Mouse (Mus musculus): ENCODE measurements around the gene Mt3. TPM values are rescaled to one million over a fixed set of nuclear protein-coding genes. Genes with fewer than 3 reads are reported as not detected.
A peak's percentile ranks its signal among the peaks of the same experiment; 100 is the strongest.

The Mt3 gene
- polyA plus RNA-seq, 1 experiment from 2014 or later = 245 TPM

- H3K27ac ChIP-seq = no peak overlapping the region
- H3K4me3 ChIP-seq (replicated peaks; ENCODE audit: low read length) = peak overlapping the region; percentile 41
- no peaks in the 10 kb centered on the region for H3K36me3 ChIP-seq (replicated peaks; ENCODE audit: control insufficient read depth, insufficient read depth)
- H3K9me3 ChIP-seq (ENCODE audit: control insufficient read depth, low read length) = no peaks in the 10 kb centered on the region
- WGBS = 4% methylated on average over 25 of the region's 25 CpGs
- H3K4me1 ChIP-seq (replicated peaks; ENCODE audit: control insufficient read depth, insufficient read depth, low read length) = peaks cover 18% of the 10 kb centered on the region
- H3K9ac ChIP-seq = peak overlapping the region; percentile 47; the same call in 1 of the 2 replicates
- peak overlapping the region; percentile 86 for H3K4me2 ChIP-seq (replicated peaks)
- DNase-seq (ENCODE audit: low spot score) = no peak
- H3K27me3 ChIP-seq (ENCODE audit: control insufficient read depth, insufficient read depth, low read length) = peaks cover 95% of the 10 kb centered on the region
- ATAC-seq (ENCODE audit: low FRiP score) = no peak
Observed at GRCm38 (mm10) chr8:94179713-94180560, 27.5 kb downstream of the Mt3 start.

- no peak for DNase-seq (ENCODE audit: low spot score)
- Histone ChIP-seq H3K27me3 (ENCODE audit: control insufficient read depth, insufficient read depth, low read length) (peaks cover 95% of the 10 kb centered on the region), H3K36me3 (replicated peaks; ENCODE audit: control insufficient read depth, insufficient read depth) (no peaks in the 10 kb centered on the region), H3K9me3 (ENCODE audit: control insufficient read depth, low read length) (no peaks in the 10 kb centered on the region), H3K4me1 (replicated peaks; ENCODE audit: control insufficient read depth, insufficient read depth, low read length) (peaks cover 18% of the 10 kb centered on the region), H3K27ac (no peak overlapping the region), H3K4me3 (replicated peaks; ENCODE audit: low read length) (no peak overlapping the region), H3K9ac (no peak overlapping the region), H3K4me2 (replicated peaks) (no peak overlapping the region)
- 80% methylated on average over 1 of the region's 1 CpGs for WGBS
- ATAC-seq (ENCODE audit: low FRiP score) = no peak
Observed at GRCm38 (mm10) chr8:94180561-94180908, 28.1 kb downstream of the Mt3 start.

GRCm38 (mm10) chr8:94182055-94182929 is 29.9 kb downstream of the Mt3 start:
- peak overlapping the region; percentile 40; the same call in 1 of the 2 replicates for H3K4me2 ChIP-seq (replicated peaks)
- H3K9ac ChIP-seq = no peak overlapping the region
- WGBS = 72% methylated on average over 13 of the region's 13 CpGs
- peaks cover 25% of the 10 kb centered on the region for H3K4me1 ChIP-seq (replicated peaks; ENCODE audit: control insufficient read depth, insufficient read depth, low read length)
- H3K9me3 ChIP-seq (ENCODE audit: control insufficient read depth, low read length) = no peaks in the 10 kb centered on the region
- DNase-seq (ENCODE audit: low spot score) = no peak
- no peak overlapping the region for H3K27ac ChIP-seq
- peaks cover 95% of the 10 kb centered on the region for H3K27me3 ChIP-seq (ENCODE audit: control insufficient read depth, insufficient read depth, low read length)
- ATAC-seq (ENCODE audit: low FRiP score) = no peak
- H3K4me3 ChIP-seq (replicated peaks; ENCODE audit: low read length) = no peak overlapping the region; the same call in 1 of the 2 replicates
- H3K36me3 ChIP-seq (replicated peaks; ENCODE audit: control insufficient read depth, insufficient read depth) = no peaks in the 10 kb centered on the region

- Histone ChIP-seq H3K9me3 (ENCODE audit: control insufficient read depth, low read length) (no peaks in the 10 kb centered on the region), H3K27ac (no peak overlapping the region), H3K9ac (no peak overlapping the region), H3K4me2 (replicated peaks) (peak overlapping the region; percentile 40), H3K4me3 (replicated peaks; ENCODE audit: low read length) (no peak overlapping the region; the same call in 1 of the 2 replicates), H3K27me3 (ENCODE audit: control insufficient read depth, insufficient read depth, low read length) (peaks cover 95% of the 10 kb centered on the region), H3K36me3 (replicated peaks; ENCODE audit: control insufficient read depth, insufficient read depth) (no peaks in the 10 kb centered on the region), H3K4me1 (replicated peaks; ENCODE audit: control insufficient read depth, insufficient read depth, low read length) (peaks cover 30% of the 10 kb centered on the region)
- under 1% methylated on average over 16 of the region's 16 CpGs for WGBS
- DNase-seq (ENCODE audit: low spot score) (peak; percentile 62), ATAC-seq (ENCODE audit: low FRiP score) (0 out of 2 replicates have a peak, but pooled peaks have one; percentile 36)
Observed at GRCm38 (mm10) chr8:94183117-94183516, 30.7 kb downstream of the Mt3 start.

- Histone ChIP-seq H3K27me3 (ENCODE audit: control insufficient read depth, insufficient read depth, low read length) (peaks cover 87% of the 10 kb centered on the region), H3K4me2 (replicated peaks) (no peak overlapping the region), H3K36me3 (replicated peaks; ENCODE audit: control insufficient read depth, insufficient read depth) (no peaks in the 10 kb centered on the region), H3K4me3 (replicated peaks; ENCODE audit: low read length) (no peak overlapping the region), H3K9ac (no peak overlapping the region), H3K27ac (no peak overlapping the region), H3K4me1 (replicated peaks; ENCODE audit: control insufficient read depth, insufficient read depth, low read length) (peaks cover 22% of the 10 kb centered on the region), H3K9me3 (ENCODE audit: control insufficient read depth, low read length) (no peaks in the 10 kb centered on the region)
- ATAC-seq (ENCODE audit: low FRiP score) (no peak), DNase-seq (ENCODE audit: low spot score) (no peak)
- WGBS = 24% methylated on average over 12 of the region's 12 CpGs
Observed at GRCm38 (mm10) chr8:94184357-94184843, 32.0 kb downstream of the Mt3 start.

- Histone ChIP-seq H3K36me3 (replicated peaks; ENCODE audit: control insufficient read depth, insufficient read depth) (no peaks in the 10 kb centered on the region), H3K4me1 (replicated peaks; ENCODE audit: control insufficient read depth, insufficient read depth, low read length) (peaks cover 16% of the 10 kb centered on the region), H3K27me3 (ENCODE audit: control insufficient read depth, insufficient read depth, low read length) (peaks cover 73% of the 10 kb centered on the region), H3K9ac (no peak overlapping the region), H3K9me3 (ENCODE audit: control insufficient read depth, low read length) (no peaks in the 10 kb centered on the region), H3K27ac (no peak overlapping the region), H3K4me2 (replicated peaks) (no peak overlapping the region), H3K4me3 (replicated peaks; ENCODE audit: low read length) (no peak overlapping the region)
- WGBS = 76% methylated on average over 6 of the region's 6 CpGs
- DNase-seq (ENCODE audit: low spot score) (no peak), ATAC-seq (ENCODE audit: low FRiP score) (no peak)
Observed at GRCm38 (mm10) chr8:94185791-94186190, 33.4 kb downstream of the Mt3 start.

- peaks cover 19% of the 10 kb centered on the region for H3K4me1 ChIP-seq (replicated peaks; ENCODE audit: control insufficient read depth, insufficient read depth, low read length)
- no peaks in the 10 kb centered on the region for H3K9me3 ChIP-seq (ENCODE audit: control insufficient read depth, low read length)
- no peak overlapping the region for H3K9ac ChIP-seq
- 0 out of 2 replicates have a peak, but pooled peaks have one; percentile 32 for ATAC-seq (ENCODE audit: low FRiP score)
- H3K4me3 ChIP-seq (replicated peaks; ENCODE audit: low read length) = no peak overlapping the region
- peak overlapping the region; percentile 30 for H3K4me2 ChIP-seq (replicated peaks)
- no peaks in the 10 kb centered on the region for H3K36me3 ChIP-seq (replicated peaks; ENCODE audit: control insufficient read depth, insufficient read depth)
- H3K27ac ChIP-seq = no peak overlapping the region
- peaks cover 69% of the 10 kb centered on the region for H3K27me3 ChIP-seq (ENCODE audit: control insufficient read depth, insufficient read depth, low read length)
- DNase-seq (ENCODE audit: low spot score) = peak; percentile 67
- WGBS = 8% methylated on average over 17 of the region's 17 CpGs
Observed at GRCm38 (mm10) chr8:94186542-94186941, 34.1 kb downstream of the Mt3 start.

- WGBS = 30% methylated on average over 21 of the region's 21 CpGs
- Histone ChIP-seq H3K4me1 (replicated peaks; ENCODE audit: control insufficient read depth, insufficient read depth, low read length) (peaks cover 19% of the 10 kb centered on the region), H3K36me3 (replicated peaks; ENCODE audit: control insufficient read depth, insufficient read depth) (no peaks in the 10 kb centered on the region), H3K4me3 (replicated peaks; ENCODE audit: low read length) (no peak overlapping the region), H3K27ac (no peak overlapping the region), H3K9ac (no peak overlapping the region), H3K4me2 (replicated peaks) (no peak overlapping the region), H3K27me3 (ENCODE audit: control insufficient read depth, insufficient read depth, low read length) (peaks cover 60% of the 10 kb centered on the region), H3K9me3 (ENCODE audit: control insufficient read depth, low read length) (no peaks in the 10 kb centered on the region)
- DNase-seq (ENCODE audit: low spot score) (no peak), ATAC-seq (ENCODE audit: low FRiP score) (no peak)
Observed at GRCm38 (mm10) chr8:94187290-94188002, 35.0 kb downstream of the Mt3 start.
